In genomic region chr3:101033644-101034043, GRCm38 (mm10) we compare ENCODE assay signal across 20 mouse cellular contexts. TPM values are rescaled to one million over a fixed set of nuclear protein-coding genes. Genes with fewer than 3 reads are reported as not detected.
DNase-seq lines count a peak whose midpoint lies in the region; ATAC-seq and TF ChIP-seq lines count a peak whose summit lies in the region.
"Had no signal": no experiment of that assay in that cellular context is flagged by ENCODE, and none has a peak within 500 bp of the region (broad histone marks: within the 10 kb centered on the region; RNA-seq: fewer than 3 reads in every experiment).

No protein-coding gene starts in this region.

- no peaks in the 10 kb centered on the region for H3K9me3 ChIP-seq in lung, embryonic 14.5 days (ENCODE audit: low read depth, low read length)
- H3K9me3 ChIP-seq in embryonic facial prominence, embryonic 13.5 days, result no peaks in the 10 kb centered on the region
- H3K9me3 ChIP-seq: G1E; limb, embryonic 12.5 days; liver, embryonic 13.5 days; midbrain, embryonic 12.5 days; neural tube, embryonic 13.5 days had no signal

- TF ChIP-seq POLR2A in lung, adult 2 months (IDR thresholded peaks at IDR 0.05; ENCODE audit: borderline replicate concordance, extremely low read depth, low read depth, low read length), result no peak

- no peak overlapping the region for H3K4me2 ChIP-seq in lung, embryonic 14.5 days
- no peak overlapping the region for H3K4me2 ChIP-seq in embryonic facial prominence, embryonic 13.5 days
- H3K4me2 ChIP-seq: hindbrain, embryonic 14.5 days; limb, embryonic 12.5 days; liver, embryonic 13.5 days; midbrain, embryonic 12.5 days; neural tube, embryonic 13.5 days had no signal

- no peak overlapping the region for H3K9ac ChIP-seq in lung, embryonic 14.5 days
- H3K9ac ChIP-seq in embryonic facial prominence, embryonic 13.5 days, result no peak overlapping the region
- H3K9ac ChIP-seq: forebrain, postnatal 0 days; hindbrain, embryonic 14.5 days; limb, embryonic 12.5 days; liver, embryonic 13.5 days; midbrain, embryonic 12.5 days; neural tube, embryonic 13.5 days had no signal

- WGBS in lung, embryonic 14.5 days, result 28% methylated on average over 4 of the region's 4 CpGs
- 43% methylated on average over 4 of the region's 4 CpGs for WGBS in lung, adult 2 months
- 36% methylated on average over 4 of the region's 4 CpGs for WGBS in embryonic facial prominence, embryonic 13.5 days

- H3K36me3 ChIP-seq in lung, embryonic 14.5 days (ENCODE audit: insufficient read depth), result no peaks in the 10 kb centered on the region
- peaks cover 7% of the 10 kb centered on the region; the same call in 1 of the 2 replicates for H3K36me3 ChIP-seq in embryonic facial prominence, embryonic 13.5 days
- H3K36me3 ChIP-seq: G1E; liver, embryonic 13.5 days; midbrain, embryonic 12.5 days; neural tube, embryonic 13.5 days had no signal

- ATAC-seq in lung, embryonic 14.5 days (ENCODE audit: insufficient read depth), result no peak
- ATAC-seq in embryonic facial prominence, embryonic 13.5 days (ENCODE audit: insufficient number of reproducible peaks, insufficient read depth, low FRiP score, low TSS enrichment, low read depth), result 0 out of 2 replicates have a peak, but pooled peaks have one; percentile 15
- ATAC-seq in cerebellum, adult (ENCODE audit: insufficient number of reproducible peaks, low FRiP score, low TSS enrichment), result no peak
- ATAC-seq: forebrain, postnatal 0 days; intestine, embryonic 16.5 days had no signal

- no peak for TF ChIP-seq CTCF in lung, embryonic 14.5 days (IDR thresholded peaks at IDR 0.05; ENCODE audit: low read depth)
- TF ChIP-seq CTCF in lung, adult 2 months (IDR thresholded peaks at IDR 0.05; ENCODE audit: insufficient read depth, low read length), result no peak

- peak; percentile 18 for DNase-seq in lung, embryonic 14.5 days
- DNase-seq in lung, adult 2 months, result no peak
- peak; percentile 26 for DNase-seq in T-cell, adult 2 months (ENCODE audit: low spot score)
- peak; percentile 73 for DNase-seq in lung, postnatal 36 days
- DNase-seq in adrenal gland, postnatal 14 days, result no peak
- DNase-seq: adrenal gland, postnatal 36 days; cerebellum, adult 18-20 months; cerebellum, postnatal 36 days; forebrain, postnatal 0 days; gastrocnemius, postnatal 36 days; liver, embryonic 13.5 days had no signal

- H3K4me1 ChIP-seq in lung, embryonic 14.5 days (ENCODE audit: insufficient read depth), result peaks cover 4% of the 10 kb centered on the region; the same call in 1 of the 2 replicates
- peaks cover 18% of the 10 kb centered on the region for H3K4me1 ChIP-seq in lung, adult 2 months (ENCODE audit: control insufficient read depth, insufficient read depth, low read length)
- peaks cover 33% of the 10 kb centered on the region for H3K4me1 ChIP-seq in embryonic facial prominence, embryonic 13.5 days
- H3K4me1 ChIP-seq: midbrain, embryonic 12.5 days; neural tube, embryonic 13.5 days had no signal

- no peak overlapping the region for H3K4me3 ChIP-seq in lung, embryonic 14.5 days (ENCODE audit: low read depth, low read length)
- H3K4me3 ChIP-seq in lung, adult 2 months (replicated peaks; ENCODE audit: extremely low read depth, low read depth, low read length), result no peak overlapping the region
- no peak overlapping the region for H3K4me3 ChIP-seq in embryonic facial prominence, embryonic 13.5 days
- H3K4me3 ChIP-seq: limb, embryonic 12.5 days; liver, embryonic 13.5 days; midbrain, embryonic 12.5 days; neural tube, embryonic 13.5 days had no signal

- H3K27ac ChIP-seq in lung, embryonic 14.5 days (ENCODE audit: low read depth), result no peak overlapping the region
- no peak overlapping the region for H3K27ac ChIP-seq in embryonic facial prominence, embryonic 13.5 days
- H3K27ac ChIP-seq: hindbrain, embryonic 14.5 days; limb, embryonic 12.5 days; liver, embryonic 13.5 days; midbrain, embryonic 12.5 days; neural tube, embryonic 13.5 days had no signal

- H3K27me3 ChIP-seq in lung, embryonic 14.5 days (ENCODE audit: insufficient read depth, low read length), result no peaks in the 10 kb centered on the region
- no peaks in the 10 kb centered on the region for H3K27me3 ChIP-seq in embryonic facial prominence, embryonic 13.5 days
- H3K27me3 ChIP-seq: limb, embryonic 12.5 days; liver, embryonic 13.5 days; midbrain, embryonic 12.5 days; neural tube, embryonic 13.5 days had no signal

RNA-seq across cellular contexts. Expression of gene Cd101, which starts 4.3 kb away (rescaled TPM):
- 0.07 and 0.17 TPM in 2 replicates for polyA plus RNA-seq in lung, embryonic 14.5 days (2014; fragmentation: Nextera tagmentation; extraction: Ambion mirVana)
- 1.5 and 1.8 TPM in 2 replicates for polyA plus RNA-seq in lung, adult 2 months (2012; rRNA removed)
- 0.10 TPM in 1 of 2 replicates, not detected in the other for polyA plus RNA-seq in embryonic facial prominence, embryonic 13.5 days (2015; fragmentation: Nextera tagmentation; extraction: Ambion mirVana)
- total RNA-seq in adrenal gland, postnatal 14 days (2021), result 0.15 and 0.30 TPM in 2 replicates
- polyA plus RNA-seq: G1E; kidney, embryonic 14.5 days; midbrain, embryonic 12.5 days had no signal

Comparison
In these comparisons a context has a peak if more than half of its experiments do, and no peak if none do; other contexts are left out.
1. DNase-seq: peak in lung, embryonic 14.5 days (single experiment), T-cell, adult 2 months (single experiment) and lung, postnatal 36 days (single experiment); none in lung, adult 2 months (single experiment) and adrenal gland, postnatal 14 days (single experiment).